Mouse (Mus musculus) layer of hippocampus, adult 9-10 months (tissue): ENCODE measurements around the gene Pnpt1.

Source experiments
- DNase-seq: peaks from one replicate; pipeline ENCODE4 v3.0.0; 2022; ENCODE audit warnings: low spot score

Pnpt1 gene

DNA sequence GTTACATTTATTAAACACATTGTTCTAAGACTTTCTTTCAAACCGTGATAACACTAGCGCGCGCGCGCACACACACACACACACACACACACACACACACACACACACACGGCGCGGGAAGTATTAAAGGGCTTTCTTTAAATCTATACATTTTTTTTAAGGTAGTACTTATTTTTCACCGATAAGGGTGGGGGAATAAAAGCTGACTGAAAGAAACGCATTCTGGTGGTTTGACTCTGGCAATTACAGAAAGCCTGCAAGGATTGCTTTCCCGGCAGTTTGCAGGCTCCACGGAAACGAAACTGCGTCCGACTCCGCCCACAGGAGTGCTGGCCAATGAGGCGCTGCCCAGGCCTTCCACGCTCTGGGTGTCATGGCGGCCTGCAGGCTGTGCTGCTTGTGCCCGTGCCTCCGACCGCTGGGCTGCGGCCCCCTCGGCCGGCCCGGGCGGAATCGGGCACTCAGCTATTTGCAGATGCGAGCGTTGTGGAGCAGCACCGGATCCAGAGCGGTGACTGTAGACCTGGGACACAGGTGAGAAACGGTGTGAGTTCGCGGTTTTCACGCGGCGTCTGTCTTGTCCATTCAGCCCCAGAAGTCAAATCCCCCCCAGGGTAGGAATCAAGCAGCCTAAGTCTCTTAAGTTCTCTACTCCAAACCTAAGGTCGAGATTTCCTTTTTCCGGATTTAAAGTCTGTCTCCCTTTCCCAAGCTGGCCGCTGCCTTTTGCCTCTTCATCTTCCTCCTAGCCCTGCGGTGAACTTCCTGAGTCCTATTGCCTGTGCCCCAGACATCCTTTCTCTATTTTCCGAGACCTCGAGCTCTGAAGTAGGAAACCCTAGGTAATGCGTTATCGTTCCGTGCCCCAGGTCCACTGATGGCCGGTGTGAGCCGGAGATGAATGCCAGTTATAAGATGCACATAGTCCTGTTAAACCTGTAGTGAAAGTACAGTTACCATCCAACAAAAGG lies at the start of gene Pnpt1:
Gene Pnpt1, plus strand, starts transcription at position 360 of the 971 bp plus-strand sequence.
- DNase-seq, result peak; percentile 73

DNA sequence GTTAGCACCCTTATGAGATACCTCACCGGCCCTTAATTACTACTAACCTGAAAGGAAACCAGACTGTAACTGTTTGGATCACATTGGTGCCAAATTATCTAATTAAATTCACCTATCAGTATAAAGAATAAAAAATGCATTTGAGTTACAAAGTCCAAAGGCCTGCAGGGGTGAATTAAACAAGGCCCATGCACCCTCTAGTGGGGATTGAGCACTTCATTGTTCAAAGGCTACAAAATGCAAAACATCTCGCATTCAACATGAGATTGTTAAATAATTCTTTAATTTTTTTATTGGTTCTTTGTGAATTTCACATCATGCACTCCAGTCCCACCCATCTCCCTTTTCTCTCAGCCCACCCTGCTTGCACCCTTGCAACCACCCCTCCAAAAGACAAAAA lies 38.1 kb upstream of the Pnpt1 start:
- DNase-seq, result no peak

DNA sequence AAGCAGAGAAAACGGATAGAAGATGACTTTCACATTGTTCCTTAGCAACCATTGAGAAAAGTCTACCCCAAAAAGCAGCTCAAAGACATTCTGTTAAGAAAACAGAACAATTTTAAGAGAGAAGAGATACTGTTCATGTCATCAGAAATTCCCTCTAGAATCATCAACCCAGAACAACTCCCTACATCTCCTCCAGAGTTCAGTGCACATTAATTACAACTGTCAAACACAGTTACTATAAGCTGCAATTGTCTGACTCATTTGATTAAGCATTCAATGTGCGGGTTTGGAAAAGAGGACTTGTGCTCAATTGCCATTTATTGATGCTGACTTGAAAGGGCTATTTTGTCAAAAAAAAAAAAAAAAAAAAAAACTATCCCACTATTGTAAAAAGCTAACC lies 31.6 kb upstream of the Pnpt1 start:
- no peak for DNase-seq

DNA sequence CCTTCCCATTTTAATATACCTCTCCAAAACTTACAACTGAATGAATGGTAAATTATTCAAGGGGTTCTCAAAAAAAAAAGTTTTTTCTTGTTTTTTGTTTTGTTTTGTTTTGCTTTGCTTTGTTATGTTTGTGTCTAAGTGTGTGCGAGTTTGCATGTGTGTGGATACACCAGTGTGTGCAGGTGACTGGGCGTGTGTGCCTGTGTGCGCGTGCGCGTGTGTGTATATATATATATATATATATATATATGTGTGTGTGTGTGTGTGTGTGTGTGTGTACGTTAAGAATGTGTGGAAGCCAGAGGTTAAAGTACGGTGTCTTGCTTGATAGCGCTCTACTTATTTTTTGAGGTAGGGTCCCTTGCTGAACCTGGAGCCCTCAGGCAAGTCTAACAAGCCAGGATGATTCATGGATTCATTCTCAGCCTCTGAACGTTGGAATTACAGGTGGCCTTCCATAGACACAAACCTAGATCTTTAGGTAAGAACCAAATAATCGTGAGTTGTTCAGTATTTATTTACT lies 621 bp upstream of the Pnpt1 start:
- no peak for DNase-seq

DNA sequence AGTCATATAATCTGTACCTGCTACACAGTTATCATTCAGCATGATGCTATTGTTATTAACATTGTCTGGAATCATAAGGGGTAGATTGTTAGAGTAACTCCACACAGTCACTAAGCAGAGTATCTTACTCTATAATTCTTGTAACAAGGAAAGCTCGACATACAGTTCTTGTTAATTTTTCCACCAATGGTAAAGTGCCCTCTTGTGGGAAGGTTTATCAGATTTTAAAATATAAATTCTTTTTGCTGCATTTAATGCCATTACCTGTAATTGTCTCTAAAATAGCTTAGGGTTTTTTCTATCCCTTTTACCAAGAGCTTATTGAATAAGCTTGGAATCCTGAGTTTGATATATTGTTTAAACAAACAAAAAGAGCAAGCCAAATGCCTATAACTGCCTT lies 10.1 kb downstream of the Pnpt1 start:
- no peak for DNase-seq

DNA sequence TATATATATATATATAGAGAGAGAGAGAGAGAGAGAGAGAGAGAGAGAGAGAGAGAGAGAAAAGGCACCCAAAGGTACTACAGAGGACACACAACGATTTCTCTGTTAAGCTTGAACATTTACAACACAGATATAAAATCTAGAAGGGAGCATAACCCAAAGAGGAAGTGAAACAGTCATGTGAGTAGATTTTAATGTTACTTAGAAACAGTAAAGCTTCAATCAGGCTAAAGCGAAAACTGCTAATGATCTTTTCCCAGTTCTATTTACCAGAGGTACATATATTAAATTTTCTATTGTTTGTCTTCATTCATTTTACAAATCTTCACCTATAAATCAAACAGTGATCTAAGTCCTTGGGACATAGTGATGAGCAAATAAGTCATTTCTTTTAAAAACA lies 18.4 kb downstream of the Pnpt1 start:
- no peak for DNase-seq

DNA sequence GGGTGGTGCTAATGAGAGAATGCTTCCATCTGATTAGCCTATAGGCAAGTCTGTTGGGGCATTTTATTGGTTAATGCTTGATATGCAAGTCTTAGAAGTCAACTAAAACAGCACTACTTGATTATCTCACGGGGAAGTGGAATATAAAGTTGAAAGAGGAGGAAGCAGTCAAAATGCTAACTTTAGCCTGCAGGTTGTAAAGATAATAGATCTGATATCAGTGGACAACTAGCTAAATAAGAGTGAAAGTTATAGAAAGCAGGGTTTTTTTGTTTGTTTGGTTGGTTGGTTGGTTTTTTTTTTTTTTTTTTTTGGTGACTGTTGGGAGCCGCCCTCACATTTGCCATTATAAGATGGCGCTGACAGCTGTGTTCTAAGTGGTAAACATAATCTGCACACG lies 33.0 kb downstream of the Pnpt1 start:
- no peak for DNase-seq

DNA sequence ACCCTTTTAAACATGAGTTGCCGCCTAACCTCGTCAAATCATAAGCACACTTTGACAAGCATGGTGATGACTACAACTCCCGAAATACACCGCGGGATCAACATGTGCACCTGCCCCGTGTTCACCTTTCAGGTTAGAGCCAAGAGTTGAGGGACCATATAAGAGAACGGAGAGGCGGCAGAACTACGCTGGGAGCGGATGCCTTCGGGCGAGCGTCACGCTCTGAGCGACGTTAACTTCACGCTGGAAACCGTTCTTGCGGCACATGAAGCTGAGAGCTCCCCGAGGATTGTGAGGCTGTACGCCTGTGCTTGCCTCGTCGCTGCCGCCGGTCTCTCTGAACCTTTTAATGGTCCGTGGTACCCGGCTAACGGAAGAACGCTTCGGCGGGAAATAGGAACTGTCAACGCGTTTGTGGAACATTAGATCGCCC lies 41.4 kb downstream of the Pnpt1 start:
- DNase-seq, result peak; percentile 26

DNA sequence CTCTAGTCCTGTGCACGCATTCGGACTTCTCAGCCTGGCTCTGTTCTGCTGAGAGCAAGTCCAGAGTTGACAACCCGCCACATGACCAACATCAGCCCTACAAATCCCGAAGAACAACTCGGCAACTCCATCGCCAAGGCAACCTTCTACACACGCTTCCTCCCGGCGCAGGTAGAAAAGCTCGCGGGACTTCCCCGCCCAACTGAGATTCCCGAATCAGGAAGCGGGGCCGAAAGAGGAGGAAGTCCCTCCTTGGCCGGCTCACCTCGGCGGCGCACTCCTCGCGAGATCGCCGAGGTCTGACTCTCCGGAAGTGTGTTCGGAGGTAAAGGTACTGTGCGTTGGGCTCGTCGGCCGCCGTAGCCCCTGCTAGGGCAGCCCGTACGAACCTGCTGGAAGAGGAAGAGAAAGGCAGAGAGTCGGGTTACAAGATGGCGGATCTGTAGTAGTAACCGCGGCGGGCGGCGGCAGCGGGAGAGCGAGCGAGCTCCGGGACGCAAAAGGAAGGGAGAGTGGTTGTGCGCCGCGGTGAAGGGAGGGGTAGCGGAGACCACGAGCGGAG lies 42.1 kb downstream of the Pnpt1 start, which contains the start of gene Ppp4r3b:
Gene Ppp4r3b, plus strand, starts transcription at position 328 of the 562 bp plus-strand sequence.
- peak; percentile 94 for DNase-seq

DNA sequence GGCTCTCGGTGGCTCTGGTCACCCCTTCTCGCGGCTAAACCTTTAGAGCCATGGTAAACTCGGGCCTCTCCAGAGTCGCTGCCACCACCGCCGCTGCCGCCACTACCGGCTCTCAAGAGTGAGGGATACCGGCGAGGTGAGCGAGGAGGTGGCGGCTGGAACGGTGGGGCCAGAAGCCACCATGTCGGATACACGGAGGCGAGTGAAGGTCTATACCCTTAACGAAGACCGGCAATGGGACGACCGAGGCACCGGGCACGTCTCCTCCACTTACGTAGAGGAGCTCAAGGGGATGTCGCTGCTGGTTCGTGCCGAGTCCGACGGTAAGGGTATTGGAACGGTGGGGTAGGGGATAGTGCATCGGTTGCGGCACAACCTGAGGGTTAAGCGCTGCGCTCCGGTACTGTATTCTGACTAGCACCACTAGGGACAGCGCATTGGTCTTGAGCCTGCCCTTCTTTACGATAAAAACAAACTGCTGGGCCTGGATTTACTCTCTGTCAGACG lies 42.6 kb downstream of the Pnpt1 start:
- DNase-seq, result peak; percentile 13

DNA sequence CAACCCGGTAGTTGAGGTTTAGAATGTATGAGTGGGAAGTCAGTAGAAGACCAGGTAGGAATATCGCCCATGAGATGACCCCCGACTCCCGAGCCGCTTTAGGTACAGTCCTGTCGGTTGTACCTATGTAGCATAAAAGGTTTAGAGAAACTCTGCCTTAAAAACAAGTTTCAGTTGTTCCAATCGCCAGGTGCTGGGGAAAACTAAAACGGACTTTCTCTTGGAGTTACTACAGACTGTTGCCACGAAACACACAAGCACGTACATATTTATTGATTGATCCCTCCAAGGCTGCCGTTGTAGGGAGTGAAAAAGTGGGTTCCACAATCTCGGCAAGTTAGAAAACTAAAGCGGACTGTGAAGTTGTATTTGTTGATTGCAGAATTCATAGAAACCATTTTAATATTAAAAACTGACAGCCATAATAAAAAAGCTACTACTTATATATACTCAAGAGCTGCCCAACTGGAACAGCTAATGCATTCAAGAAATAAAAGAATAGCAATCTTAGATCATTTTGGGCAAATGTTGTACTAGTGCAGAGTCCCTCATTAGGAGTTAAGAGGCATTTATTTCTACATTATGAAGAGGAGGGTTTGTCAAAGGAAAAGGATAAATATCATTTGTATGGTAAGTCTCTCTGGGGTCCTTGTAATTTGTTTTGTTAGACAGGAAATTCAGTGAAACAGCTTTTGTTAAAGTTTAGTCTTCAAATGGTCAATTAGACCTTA lies 43.3 kb downstream of the Pnpt1 start:
- no peak for DNase-seq

DNA sequence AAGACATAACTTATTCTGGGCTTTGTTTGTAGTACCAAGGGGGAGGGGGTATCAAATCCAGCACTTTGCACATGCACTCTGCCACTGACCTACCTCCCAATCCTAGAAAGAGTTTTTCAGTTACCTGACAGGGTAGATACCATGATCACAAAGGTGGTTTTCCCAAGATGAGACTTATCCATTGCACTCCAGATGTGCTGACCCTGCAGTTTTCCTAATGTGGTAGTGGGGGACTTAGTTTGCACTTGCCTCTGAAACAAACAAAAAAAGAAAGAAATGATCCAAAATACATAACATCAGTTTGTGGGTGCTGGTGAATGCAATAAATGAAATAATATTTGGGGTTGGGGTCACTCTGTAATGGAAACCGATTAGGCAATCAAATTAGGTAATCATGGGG lies 48.8 kb downstream of the Pnpt1 start:
- DNase-seq, result no peak

DNA sequence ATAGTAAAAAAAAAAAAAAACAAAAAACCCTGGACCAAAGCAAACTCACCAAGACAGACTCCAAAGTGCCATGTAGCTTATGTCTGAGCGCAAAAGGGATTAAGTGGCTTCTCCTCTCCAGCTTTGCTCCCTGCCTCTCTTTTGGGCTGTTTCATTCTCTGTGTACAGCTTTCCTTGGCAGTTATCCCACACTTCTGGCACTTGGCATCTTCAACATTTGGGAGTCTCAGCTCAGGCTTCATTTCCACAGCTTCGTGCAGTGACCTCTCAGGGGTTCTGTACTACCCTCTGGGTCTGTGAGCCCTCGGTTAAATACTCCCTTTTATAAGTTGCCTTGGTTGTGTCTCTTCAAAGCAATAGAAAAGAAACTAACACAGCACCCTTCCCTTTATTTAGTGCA lies 50.1 kb downstream of the Pnpt1 start:
- DNase-seq, result peak; percentile 40

DNA sequence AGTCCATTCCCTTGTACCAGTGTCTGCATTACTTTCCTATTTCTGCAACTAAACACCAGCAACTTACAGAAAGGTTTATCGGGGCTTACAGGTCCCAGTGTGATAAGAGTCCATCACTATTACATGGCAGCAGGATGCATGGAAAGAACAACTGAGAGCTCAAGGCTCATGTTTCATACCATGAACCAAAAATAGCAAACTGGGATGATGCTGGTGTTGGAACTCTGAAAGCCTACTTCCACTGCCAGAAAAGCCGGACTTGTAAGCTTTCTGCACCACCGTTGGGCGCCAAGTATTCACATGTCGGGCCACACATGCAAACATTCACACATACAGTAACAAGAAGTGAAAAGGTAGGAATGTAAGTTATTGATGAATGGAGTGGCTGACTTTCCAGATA lies 51.2 kb downstream of the Pnpt1 start:
- DNase-seq, result no peak

DNA sequence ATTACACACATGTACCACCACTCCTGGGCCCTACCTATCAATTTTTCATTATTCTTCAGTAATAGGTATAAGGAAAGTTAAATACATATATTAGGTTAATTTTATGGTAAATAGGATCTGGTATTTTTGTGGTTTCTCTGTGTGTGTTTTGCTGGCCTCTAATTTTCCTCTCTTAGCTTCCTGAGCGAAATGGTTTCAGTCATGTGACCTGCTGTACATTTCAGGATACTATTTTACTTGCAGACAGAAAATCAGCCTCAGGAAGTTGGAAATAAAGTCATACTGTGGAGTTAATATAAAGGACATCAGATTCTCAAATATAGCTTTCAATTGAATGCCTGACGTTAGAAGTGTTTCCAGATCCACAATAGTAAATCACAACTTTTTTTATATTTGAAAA lies 58.4 kb downstream of the Pnpt1 start:
- no peak for DNase-seq

DNA sequence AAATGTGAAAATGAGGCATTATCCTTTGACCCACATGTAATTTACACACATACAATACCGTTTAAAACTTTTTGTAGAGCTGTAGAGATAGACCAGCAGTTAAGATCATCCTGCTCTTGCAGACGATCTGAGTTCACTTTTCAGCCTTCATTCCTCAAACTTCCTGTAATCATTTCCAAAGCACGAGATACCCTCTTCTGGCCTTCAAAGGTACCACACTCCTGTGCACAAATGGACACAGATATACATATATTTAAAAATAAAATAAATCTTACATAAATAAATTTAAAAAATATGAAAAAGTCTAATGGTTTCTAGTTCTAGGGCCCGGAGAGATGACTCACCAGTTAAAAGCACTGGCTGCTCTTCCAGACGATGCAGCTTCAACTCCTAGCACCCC lies 73.1 kb downstream of the Pnpt1 start:
- no peak for DNase-seq

DNA sequence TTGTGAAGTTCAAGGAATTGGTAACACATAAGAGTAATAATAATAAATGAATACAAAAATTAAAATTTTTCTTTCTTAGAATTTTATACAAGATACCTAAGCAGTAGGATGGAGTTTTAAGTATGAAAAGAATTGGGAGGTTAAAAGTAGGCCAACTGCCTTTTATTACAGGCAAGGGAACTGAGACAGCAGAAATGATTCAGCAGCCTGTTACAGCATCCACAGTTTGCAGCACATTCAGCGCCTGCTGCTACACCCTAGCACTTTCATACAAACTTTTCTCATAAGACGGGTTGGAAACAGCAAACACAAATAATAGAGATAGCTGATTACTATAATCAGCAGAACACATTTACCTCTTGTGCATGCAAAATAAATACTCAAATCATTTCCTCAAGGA lies 79.2 kb downstream of the Pnpt1 start:
- DNase-seq, result no peak
